Mouse (Mus musculus): Measurements from ENCODE around the gene Lrrc20. TPM values are rescaled to one million over a fixed set of nuclear protein-coding genes. Genes with fewer than 3 reads are reported as not detected.

Gene Lrrc20
- polyA plus RNA-seq, 1 experiment = 5.8 TPM

- no peak overlapping the region for H3K27ac ChIP-seq (ENCODE audit: insufficient read depth, low read length)
- TF ChIP-seq POLR2A (IDR thresholded peaks at IDR 0.05; ENCODE audit: low read depth, low read length) (no peak), CTCF (IDR thresholded peaks at IDR 0.05; ENCODE audit: extremely low read depth, insufficient read depth, insufficient read length, insufficient replicate concordance) (no peak)
- no peak overlapping the region for H3K4me3 ChIP-seq (ENCODE audit: extremely low read depth, insufficient read depth, insufficient read length)
- DNase-seq (ENCODE audit: low read depth in 1 of 2, low spot score in 2 of 2) = no peak
- no peaks in the 10 kb centered on the region for H3K36me3 ChIP-seq (ENCODE audit: control insufficient read depth, insufficient read depth, low read length)
- H3K4me1 ChIP-seq (ENCODE audit: control insufficient read depth, insufficient read depth, insufficient read length) = peaks cover 2% of the 10 kb centered on the region; the same call in 1 of the 2 replicates
- no peaks in the 10 kb centered on the region for H3K27me3 ChIP-seq (ENCODE audit: control insufficient read depth, insufficient read depth, low read length)
- WGBS = 88% methylated on average over 5 of the region's 5 CpGs
Observed at GRCm38 (mm10) chr10:61509873-61510272, 34.3 kb downstream of the Lrrc20 start.

- WGBS = 39% methylated on average over 7 of the region's 7 CpGs
- H3K4me1 ChIP-seq (ENCODE audit: control insufficient read depth, insufficient read depth, insufficient read length) = peaks cover 2% of the 10 kb centered on the region; the same call in 1 of the 2 replicates
- H3K27ac ChIP-seq (ENCODE audit: insufficient read depth, low read length) = no peak overlapping the region
- H3K27me3 ChIP-seq (ENCODE audit: control insufficient read depth, insufficient read depth, low read length) = no peaks in the 10 kb centered on the region
- no peaks in the 10 kb centered on the region for H3K36me3 ChIP-seq (ENCODE audit: control insufficient read depth, insufficient read depth, low read length)
- no peak for DNase-seq (ENCODE audit: low read depth in 1 of 2, low spot score in 2 of 2)
- no peak for TF ChIP-seq POLR2A (IDR thresholded peaks at IDR 0.05; ENCODE audit: low read depth, low read length)
- no peak for TF ChIP-seq CTCF (IDR thresholded peaks at IDR 0.05; ENCODE audit: extremely low read depth, insufficient read depth, insufficient read length, insufficient replicate concordance)
- H3K4me3 ChIP-seq (ENCODE audit: extremely low read depth, insufficient read depth, insufficient read length) = no peak overlapping the region
Observed at GRCm38 (mm10) chr10:61510809-61511208, 35.2 kb downstream of the Lrrc20 start.

GRCm38 (mm10) chr10:61512215-61512889 lies 36.8 kb downstream of the Lrrc20 start:
- Histone ChIP-seq H3K27ac (ENCODE audit: insufficient read depth, low read length) (no peak overlapping the region), H3K4me1 (ENCODE audit: control insufficient read depth, insufficient read depth, insufficient read length) (peaks cover 2% of the 10 kb centered on the region; the same call in 1 of the 2 replicates), H3K36me3 (ENCODE audit: control insufficient read depth, insufficient read depth, low read length) (no peaks in the 10 kb centered on the region), H3K27me3 (ENCODE audit: control insufficient read depth, insufficient read depth, low read length) (no peaks in the 10 kb centered on the region), H3K4me3 (ENCODE audit: extremely low read depth, insufficient read depth, insufficient read length) (no peak overlapping the region)
- no peak for TF ChIP-seq CTCF (IDR thresholded peaks at IDR 0.05; ENCODE audit: extremely low read depth, insufficient read depth, insufficient read length, insufficient replicate concordance)
- no peak for TF ChIP-seq POLR2A (IDR thresholded peaks at IDR 0.05; ENCODE audit: low read depth, low read length)
- no peak for DNase-seq (ENCODE audit: low read depth in 1 of 2, low spot score in 2 of 2)
- WGBS = 90% methylated on average over 11 of the region's 11 CpGs

GRCm38 (mm10) chr10:61516866-61517265 lies 41.3 kb downstream of the Lrrc20 start:
- no peak overlapping the region for H3K27ac ChIP-seq (ENCODE audit: insufficient read depth, low read length)
- no peak for TF ChIP-seq CTCF (IDR thresholded peaks at IDR 0.05; ENCODE audit: extremely low read depth, insufficient read depth, insufficient read length, insufficient replicate concordance)
- no peak for TF ChIP-seq POLR2A (IDR thresholded peaks at IDR 0.05; ENCODE audit: low read depth, low read length)
- no peak overlapping the region for H3K4me3 ChIP-seq (ENCODE audit: extremely low read depth, insufficient read depth, insufficient read length)
- no peaks in the 10 kb centered on the region for H3K27me3 ChIP-seq (ENCODE audit: control insufficient read depth, insufficient read depth, low read length)
- no peaks in the 10 kb centered on the region for H3K36me3 ChIP-seq (ENCODE audit: control insufficient read depth, insufficient read depth, low read length)
- no peaks in the 10 kb centered on the region for H3K4me1 ChIP-seq (ENCODE audit: control insufficient read depth, insufficient read depth, insufficient read length)
- WGBS = 72% methylated on average over 5 of the region's 5 CpGs
- DNase-seq (ENCODE audit: low read depth in 1 of 2, low spot score in 2 of 2) = no peak

GRCm38 (mm10) chr10:61517296-61518071 lies 41.9 kb downstream of the Lrrc20 start:
- Histone ChIP-seq H3K27me3 (ENCODE audit: control insufficient read depth, insufficient read depth, low read length) (no peaks in the 10 kb centered on the region), H3K36me3 (ENCODE audit: control insufficient read depth, insufficient read depth, low read length) (no peaks in the 10 kb centered on the region), H3K27ac (ENCODE audit: insufficient read depth, low read length) (no peak overlapping the region), H3K4me1 (ENCODE audit: control insufficient read depth, insufficient read depth, insufficient read length) (no peaks in the 10 kb centered on the region), H3K4me3 (ENCODE audit: extremely low read depth, insufficient read depth, insufficient read length) (no peak overlapping the region)
- DNase-seq (ENCODE audit: low read depth in 1 of 2, low spot score in 2 of 2) = no peak
- WGBS = 71% methylated on average over 12 of the region's 12 CpGs
- TF ChIP-seq POLR2A (IDR thresholded peaks at IDR 0.05; ENCODE audit: low read depth, low read length) = no peak
- no peak for TF ChIP-seq CTCF (IDR thresholded peaks at IDR 0.05; ENCODE audit: extremely low read depth, insufficient read depth, insufficient read length, insufficient replicate concordance)

- no peak for DNase-seq (ENCODE audit: low read depth in 1 of 2, low spot score in 2 of 2)
- WGBS = 93% methylated on average over 9 of the region's 9 CpGs
- no peaks in the 10 kb centered on the region for H3K4me1 ChIP-seq (ENCODE audit: control insufficient read depth, insufficient read depth, insufficient read length)
Observed at GRCm38 (mm10) chr10:61518320-61518719, 42.7 kb downstream of the Lrrc20 start.

More at GRCm38 (mm10) chr10:61518320-61518719, 42.7 kb downstream of the Lrrc20 start:
- no peaks in the 10 kb centered on the region for H3K36me3 ChIP-seq (ENCODE audit: control insufficient read depth, insufficient read depth, low read length)
- H3K27me3 ChIP-seq (ENCODE audit: control insufficient read depth, insufficient read depth, low read length) = no peaks in the 10 kb centered on the region
- TF ChIP-seq CTCF (IDR thresholded peaks at IDR 0.05; ENCODE audit: extremely low read depth, insufficient read depth, insufficient read length, insufficient replicate concordance) (no peak), POLR2A (IDR thresholded peaks at IDR 0.05; ENCODE audit: low read depth, low read length) (no peak)
- no peak overlapping the region for H3K27ac ChIP-seq (ENCODE audit: insufficient read depth, low read length)
- no peak overlapping the region for H3K4me3 ChIP-seq (ENCODE audit: extremely low read depth, insufficient read depth, insufficient read length)

All from spleen, adult 2 months (tissue).